Mouse (Mus musculus): ENCODE measurements around the gene Med27.

GRCm38 (mm10) chr2:29438986-29439385, 92.4 kb downstream of the Med27 start:
- no peak for TF ChIP-seq POLR2A (IDR thresholded peaks at IDR 0.05; ENCODE audit: low read depth, low read length)
- TF ChIP-seq CTCF (IDR thresholded peaks at IDR 0.05; ENCODE audit: borderline replicate concordance, insufficient read depth, low read length), result no peak

All from embryonic fibroblast, embryonic 13.5 days (primary cell).